Mouse (Mus musculus): ENCODE data around the gene Stim1. TPM values are rescaled to one million over a fixed set of nuclear protein-coding genes. Genes with fewer than 3 reads are reported as not detected.

The Stim1 gene
- total and polyA plus RNA-seq, 3 experiments, result 10.2 to 26.6 (median 23.9) TPM

DNA sequence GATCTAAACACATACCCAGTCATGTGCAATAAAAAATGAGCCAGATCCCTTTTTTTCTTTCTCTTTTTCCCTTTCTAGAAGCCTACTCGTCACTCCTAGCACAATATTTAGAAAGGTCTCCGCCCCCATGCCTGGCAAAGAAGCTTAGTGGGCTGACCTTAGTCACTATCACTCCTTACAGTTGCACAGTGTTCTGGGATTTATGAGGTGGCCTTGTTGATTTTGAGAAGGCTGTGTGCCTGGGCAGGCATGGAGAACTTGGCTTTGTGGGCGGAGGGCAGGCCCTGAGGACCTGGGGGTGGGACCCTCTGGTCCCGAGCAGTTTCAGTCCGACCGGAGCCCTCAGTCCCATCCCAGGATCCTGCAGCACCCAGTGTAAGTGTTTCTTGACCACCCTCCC lies 37.8 kb upstream of the Stim1 start:
- in situ Hi-C loops (cut with MboI; ENCODE audit: low pct_ligation_motif_present, low pct_unique_long_range_greater_than_20kb, low sequenced_read_pairs), result no loop called here
- TF ChIP-seq SMC3 (IDR thresholded peaks at IDR 0.05; ENCODE audit: low read depth, low read length) (no peak), BHLHE40 (IDR thresholded peaks at IDR 0.05; ENCODE audit: low read depth, low read length) (no peak), IRF4 (IDR thresholded peaks at IDR 0.05; ENCODE audit: low read depth, low read length) (no peak), ETS1 (conservative IDR thresholded peaks at IDR 0.05; ENCODE audit: low read depth, low read length) (no peak), ZMIZ1 (IDR thresholded peaks at IDR 0.05; ENCODE audit: low read depth, low read length) (no peak), MEF2A (IDR thresholded peaks at IDR 0.05; ENCODE audit: borderline replicate concordance, low read depth, low read length) (no peak), ELF1 (IDR thresholded peaks at IDR 0.05; ENCODE audit: low read depth, low read length) (no peak)

DNA sequence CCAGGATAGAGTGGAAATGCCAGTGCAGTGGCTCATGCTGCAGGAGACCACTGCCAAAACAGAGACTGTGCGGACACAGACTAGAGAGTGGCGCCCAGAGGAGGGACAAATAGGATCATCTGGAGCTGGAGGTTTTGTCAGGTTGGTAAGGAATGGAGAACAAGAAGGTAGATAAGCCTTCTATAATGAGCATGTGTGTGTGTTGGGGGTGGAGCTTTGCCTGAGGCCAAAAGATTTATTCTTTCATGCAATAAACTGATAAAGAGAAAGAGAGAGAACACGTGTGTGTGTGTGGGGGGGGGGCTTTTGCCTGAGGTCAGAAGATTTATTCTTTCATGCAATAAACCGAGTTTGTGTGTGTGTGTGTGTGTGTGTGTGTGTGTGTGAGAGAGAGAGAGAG lies 34.5 kb upstream of the Stim1 start:
- in situ Hi-C loops (cut with MboI; ENCODE audit: low pct_ligation_motif_present, low pct_unique_long_range_greater_than_20kb, low sequenced_read_pairs) (no loop called here), dilution Hi-C loops (cut with MboI; ENCODE audit: extremely low pct_ligation_motif_present, extremely low pct_unique_long_range_greater_than_20kb, low sequenced_read_pairs) (no loop called here)
- TF ChIP-seq IRF4 (IDR thresholded peaks at IDR 0.05; ENCODE audit: low read depth, low read length) (no peak), KAT2A (IDR thresholded peaks at IDR 0.05; ENCODE audit: insufficient replicate concordance, low read length) (no peak), TBP (conservative IDR thresholded peaks at IDR 0.05; ENCODE audit: low read depth, low read length) (no peak), JUN (IDR thresholded peaks at IDR 0.05; ENCODE audit: insufficient read depth, low read depth, low read length) (no peak), MEF2A (IDR thresholded peaks at IDR 0.05; ENCODE audit: borderline replicate concordance, low read depth, low read length) (no peak), ZNF384 (IDR thresholded peaks at IDR 0.05; ENCODE audit: low read depth, low read length) (no peak), BHLHE40 (IDR thresholded peaks at IDR 0.05; ENCODE audit: low read depth, low read length) (no peak), POLR2AphosphoS2 (IDR thresholded peaks at IDR 0.05; ENCODE audit: low read depth, low read length) (no peak), USF1 (IDR thresholded peaks at IDR 0.05; ENCODE audit: low read depth, low read length) (no peak), PAX5 (IDR thresholded peaks at IDR 0.05; ENCODE audit: low read length) (no peak), NELFE (IDR thresholded peaks at IDR 0.05; ENCODE audit: low read depth, low read length) (no peak), E2F4 (IDR thresholded peaks at IDR 0.05; ENCODE audit: insufficient replicate concordance, low read depth, low read length) (no peak), SMC3 (IDR thresholded peaks at IDR 0.05; ENCODE audit: low read depth, low read length) (no peak), EP300 (IDR thresholded peaks at IDR 0.05; ENCODE audit: low read length) (no peak), ETS1 (conservative IDR thresholded peaks at IDR 0.05; ENCODE audit: low read depth, low read length) (no peak)
- Histone ChIP-seq H3K27me3 (replicated peaks) (peaks cover 1% of the 10 kb centered on the region), H3K4me1 (ENCODE audit: control insufficient read depth in 1 of 2, insufficient read depth in 2 of 2) (peaks cover 0 to 22% of the 10 kb centered on the region in 2 experiments; a peak in 2 of 4 replicates), H3K4me2 (ENCODE audit: insufficient read depth, low read depth, poor library complexity, severe bottlenecking) (no peak overlapping the region), H3K79me2 (replicated peaks; ENCODE audit: control insufficient read depth, extremely low read depth, insufficient read depth, poor library complexity, severe bottlenecking) (no peaks in the 10 kb centered on the region), H3K9me3 (replicated peaks; ENCODE audit: low read length) (no peaks in the 10 kb centered on the region), H3K4me3 (replicated peaks in 1 of 3; ENCODE audit: low read depth in 2 of 3, low read length in 2 of 3, poor library complexity in 1 of 3) (no peak overlapping the region), H3K27ac (ENCODE audit: insufficient read depth, low read depth) (no peak overlapping the region), H3K9ac (ENCODE audit: insufficient read depth, low read depth) (no peak overlapping the region), H3K36me3 (replicated peaks in 1 of 2; ENCODE audit: control insufficient read depth in 1 of 2, insufficient read depth in 1 of 2, low read length in 1 of 2) (peaks cover 15 to 66% of the 10 kb centered on the region in 2 experiments)
- no peak for DNase-seq (ENCODE audit: extremely low read depth)

More for the DNA sequence above, 37.8 kb upstream of the Stim1 start:
- Histone ChIP-seq H3K4me2 (ENCODE audit: insufficient read depth, low read depth, poor library complexity, severe bottlenecking) (no peak overlapping the region), H3K79me2 (replicated peaks; ENCODE audit: control insufficient read depth, extremely low read depth, insufficient read depth, poor library complexity, severe bottlenecking) (no peaks in the 10 kb centered on the region), H3K4me3 (replicated peaks in 1 of 3; ENCODE audit: low read depth in 2 of 3, low read length in 2 of 3, poor library complexity in 1 of 3) (no peak overlapping the region), H3K4me1 (ENCODE audit: control insufficient read depth in 1 of 2, insufficient read depth in 2 of 2) (peaks cover 0 to 13% of the 10 kb centered on the region in 2 experiments; a peak in 2 of 4 replicates), H3K36me3 (replicated peaks in 1 of 2; ENCODE audit: control insufficient read depth in 1 of 2, insufficient read depth in 1 of 2, low read length in 1 of 2) (peaks cover 0 to 53% of the 10 kb centered on the region in 2 experiments), H3K9ac (ENCODE audit: insufficient read depth, low read depth) (no peak overlapping the region), H3K27me3 (replicated peaks) (peaks cover 1% of the 10 kb centered on the region), H3K9me3 (replicated peaks; ENCODE audit: low read length) (no peaks in the 10 kb centered on the region), H3K27ac (ENCODE audit: insufficient read depth, low read depth) (no peak overlapping the region)
- dilution Hi-C loops (cut with MboI; ENCODE audit: extremely low pct_ligation_motif_present, extremely low pct_unique_long_range_greater_than_20kb, low sequenced_read_pairs), result no loop called here
- DNase-seq (ENCODE audit: extremely low read depth), result no peak

All from CH12.LX (cell line).